Mouse (Mus musculus) liver, embryonic 14.5 days (tissue): ENCODE measurements around the gene Ckap2l.

Source experiments
- CTCF ChIP-seq: IDR thresholded peaks from 2 replicates; pipeline ENCODE4 v1.5.1; 2016; ENCODE audit warnings: antibody characterized with exemption, low read depth, control low read depth
- EP300 ChIP-seq: IDR thresholded peaks from 2 replicates; pipeline ENCODE4 v1.6.1; 2016; ENCODE audit warnings: antibody characterized with exemption, low read depth

- TF ChIP-seq EP300 = no peak
- no peak for TF ChIP-seq CTCF
Measured at GRCm38 (mm10) chr2:129330024-129330423, 33.0 kb upstream of the Ckap2l start.
